Mouse (Mus musculus): ENCODE results near the gene Slit3.

Gene Slit3

GRCm38 (mm10) chr11:35393815-35394214 is 272.8 kb downstream of the Slit3 start:
- no peak for DNase-seq (ENCODE audit: low read depth, low spot score)

- no peak for DNase-seq (ENCODE audit: low read depth, low spot score)
Measured at GRCm38 (mm10) chr11:35395376-35395775, 274.4 kb downstream of the Slit3 start.

- no peak for DNase-seq (ENCODE audit: low read depth, low spot score)
Measured at GRCm38 (mm10) chr11:35398353-35398752, 277.3 kb downstream of the Slit3 start.

- peak; percentile 51 for DNase-seq (ENCODE audit: low read depth, low spot score)
Measured at GRCm38 (mm10) chr11:35403516-35403915, 282.5 kb downstream of the Slit3 start.

- no peak for DNase-seq (ENCODE audit: low read depth, low spot score)
Measured at GRCm38 (mm10) chr11:35406045-35406444, 285.0 kb downstream of the Slit3 start.

- DNase-seq (ENCODE audit: low read depth, low spot score): no peak
Measured at GRCm38 (mm10) chr11:35406522-35406921, 285.5 kb downstream of the Slit3 start.

- peak; percentile 10 for DNase-seq (ENCODE audit: low read depth, low spot score)
Measured at GRCm38 (mm10) chr11:35407341-35408154, 286.5 kb downstream of the Slit3 start.

GRCm38 (mm10) chr11:35410431-35410830 is 289.4 kb downstream of the Slit3 start:
- DNase-seq (ENCODE audit: low read depth, low spot score): no peak

- DNase-seq (ENCODE audit: low read depth, low spot score): no peak
Measured at GRCm38 (mm10) chr11:35415768-35416401, 294.9 kb downstream of the Slit3 start.

GRCm38 (mm10) chr11:35416402-35417093 is 295.5 kb downstream of the Slit3 start:
- no peak for DNase-seq (ENCODE audit: low read depth, low spot score)

GRCm38 (mm10) chr11:35417911-35418552 is 297.0 kb downstream of the Slit3 start:
- DNase-seq (ENCODE audit: low read depth, low spot score): no peak

- DNase-seq (ENCODE audit: low read depth, low spot score): no peak
Measured at GRCm38 (mm10) chr11:35419013-35419412, 298.0 kb downstream of the Slit3 start.

- DNase-seq (ENCODE audit: low read depth, low spot score): no peak
Measured at GRCm38 (mm10) chr11:35421728-35422127, 300.7 kb downstream of the Slit3 start.

GRCm38 (mm10) chr11:35428036-35428435 is 307.0 kb downstream of the Slit3 start:
- DNase-seq (ENCODE audit: low read depth, low spot score): no peak

- DNase-seq (ENCODE audit: low read depth, low spot score): no peak
Measured at GRCm38 (mm10) chr11:35431130-35431529, 310.1 kb downstream of the Slit3 start.

- DNase-seq (ENCODE audit: low read depth, low spot score): no peak
Measured at GRCm38 (mm10) chr11:35437510-35437909, 316.5 kb downstream of the Slit3 start.

GRCm38 (mm10) chr11:35440186-35440585 is 319.2 kb downstream of the Slit3 start:
- DNase-seq (ENCODE audit: low read depth, low spot score): no peak

- DNase-seq (ENCODE audit: low read depth, low spot score): no peak
Measured at GRCm38 (mm10) chr11:35444489-35445100, 323.6 kb downstream of the Slit3 start.

GRCm38 (mm10) chr11:35447951-35448350 is 326.9 kb downstream of the Slit3 start:
- DNase-seq (ENCODE audit: low read depth, low spot score): no peak

- DNase-seq (ENCODE audit: low read depth, low spot score): no peak
Measured at GRCm38 (mm10) chr11:35449199-35449598, 328.2 kb downstream of the Slit3 start.

- peak; percentile 62 for DNase-seq (ENCODE audit: low read depth, low spot score)
Measured at GRCm38 (mm10) chr11:35451636-35452035, 330.6 kb downstream of the Slit3 start.
